ENCODE assay signal across 20 mouse cellular contexts in genomic region chr9:45501295-45501927, GRCm38 (mm10).
DNase-seq lines count a peak whose midpoint lies in the region; ATAC-seq and TF ChIP-seq lines count a peak whose summit lies in the region.
"Had no signal": no experiment of that assay in that cellular context is flagged by ENCODE, and none has a peak within 500 bp of the region (broad histone marks: within the 10 kb centered on the region; RNA-seq: fewer than 3 reads in every experiment).

No protein-coding gene starts in this region.

- H3K36me3 ChIP-seq in lung, embryonic 15.5 days = no peaks in the 10 kb centered on the region
- no peaks in the 10 kb centered on the region for H3K36me3 ChIP-seq in ES-E14 (ENCODE audit: control insufficient read depth, insufficient read depth, low read length, poor library complexity, severe bottlenecking)
- H3K36me3 ChIP-seq in forebrain, embryonic 12.5 days (replicated peaks) = no peaks in the 10 kb centered on the region
- H3K36me3 ChIP-seq in intestine, postnatal 0 days (ENCODE audit: control insufficient read depth, insufficient read depth) = no peaks in the 10 kb centered on the region
- H3K36me3 ChIP-seq: neural tube, embryonic 12.5 days had no signal

- TF ChIP-seq CTCF in intestine, postnatal 0 days (IDR thresholded peaks at IDR 0.05; ENCODE audit: low read depth) = no peak

- peaks cover 33% of the 10 kb centered on the region for H3K4me1 ChIP-seq in lung, embryonic 15.5 days
- H3K4me1 ChIP-seq in ES-E14 (ENCODE audit: control insufficient read depth in 2 of 2, insufficient read depth in 2 of 2, low read length in 2 of 2, poor library complexity in 1 of 2) = peaks cover 13 to 23% of the 10 kb centered on the region in 2 experiments
- peaks cover 44% of the 10 kb centered on the region for H3K4me1 ChIP-seq in forebrain, embryonic 12.5 days
- no peaks in the 10 kb centered on the region; the same call in 1 of the 2 replicates for H3K4me1 ChIP-seq in intestine, postnatal 0 days (replicated peaks; ENCODE audit: control insufficient read depth, insufficient read depth, low read length)

- DNase-seq in lung, postnatal 14 days = no peak
- DNase-seq in ES-E14 (ENCODE audit: low read depth, low spot score) = no peak
- DNase-seq in retina, embryonic 14.5 days (ENCODE audit: low spot score) = no peak
- no peak for DNase-seq in left cerebral cortex, adult 11 months (ENCODE audit: low spot score)
- DNase-seq in gastrocnemius, postnatal 4 days (ENCODE audit: low spot score in 2 of 2) = no peak
- DNase-seq: adrenal gland, postnatal 10 days; cerebellum, adult 18-20 months; gastrocnemius, postnatal 10 days; heart, postnatal 14 days; kidney, adult 11 months; kidney, postnatal 36 days; left cerebral cortex, postnatal 4 days; right cerebral cortex, postnatal 25 days; thymus, postnatal 4 days had no signal

- 46% methylated on average over 5 of the region's 5 CpGs for WGBS in lung, embryonic 15.5 days
- WGBS in forebrain, embryonic 12.5 days = 39% methylated on average over 5 of the region's 5 CpGs
- 61% methylated on average over 5 of the region's 5 CpGs for WGBS in intestine, postnatal 0 days

- no peak for ATAC-seq in lung, embryonic 15.5 days (ENCODE audit: borderline replicate concordance, extremely low read depth, low FRiP score, low TSS enrichment)
- ATAC-seq in forebrain, embryonic 12.5 days (ENCODE audit: low FRiP score) = no peak
- no peak for ATAC-seq in intestine, postnatal 0 days

- no peak overlapping the region for H3K9ac ChIP-seq in lung, embryonic 15.5 days
- no peak overlapping the region for H3K9ac ChIP-seq in ES-E14 (ENCODE audit: insufficient read depth, low read depth, low read length, poor library complexity, severe bottlenecking)
- H3K9ac ChIP-seq in forebrain, embryonic 12.5 days = no peak overlapping the region
- no peak overlapping the region for H3K9ac ChIP-seq in intestine, postnatal 0 days (ENCODE audit: low read depth, low read length)
- H3K9ac ChIP-seq: hindbrain, embryonic 14.5 days; neural tube, embryonic 12.5 days had no signal

- in situ Hi-C loops in ES-E14 (cut with MboI; ENCODE audit: low sequenced_read_pairs in 2 of 2, unreplicated experiment in 2 of 2) = no loop called here

- no peak overlapping the region for H3K4me3 ChIP-seq in lung, embryonic 15.5 days
- no peak overlapping the region for H3K4me3 ChIP-seq in ES-E14 (ENCODE audit: insufficient read depth in 1 of 2, low read depth in 1 of 2, low read length in 2 of 2, poor library complexity in 1 of 2, severe bottlenecking in 1 of 2)
- H3K4me3 ChIP-seq in forebrain, embryonic 12.5 days (replicated peaks) = no peak overlapping the region
- no peak overlapping the region for H3K4me3 ChIP-seq in intestine, postnatal 0 days (ENCODE audit: low read depth, low read length)
- H3K4me3 ChIP-seq: megakaryocyte, embryonic 14.5 days; neural tube, embryonic 12.5 days had no signal

- no peaks in the 10 kb centered on the region for H3K9me3 ChIP-seq in lung, embryonic 15.5 days
- H3K9me3 ChIP-seq in ES-E14 (ENCODE audit: control insufficient read depth, insufficient read depth, low read depth, low read length) = no peaks in the 10 kb centered on the region
- no peaks in the 10 kb centered on the region for H3K9me3 ChIP-seq in forebrain, embryonic 12.5 days
- H3K9me3 ChIP-seq in intestine, postnatal 0 days (ENCODE audit: control insufficient read depth) = no peaks in the 10 kb centered on the region
- H3K9me3 ChIP-seq: megakaryocyte, embryonic 14.5 days; neural tube, embryonic 12.5 days had no signal

- peak overlapping the region; percentile 16; the same call in 1 of the 2 replicates for H3K4me2 ChIP-seq in lung, embryonic 15.5 days
- H3K4me2 ChIP-seq in forebrain, embryonic 12.5 days = no peak overlapping the region; the same call in 1 of the 2 replicates
- H3K4me2 ChIP-seq in intestine, postnatal 0 days (replicated peaks; ENCODE audit: low read depth) = 0 out of 2 replicates have a peak overlapping the region, but pooled peaks have one; percentile 1
- H3K4me2 ChIP-seq: hindbrain, embryonic 14.5 days; neural tube, embryonic 12.5 days had no signal

- H3K27me3 ChIP-seq in lung, embryonic 15.5 days = no peaks in the 10 kb centered on the region
- peaks cover 6% of the 10 kb centered on the region; the same call in 1 of the 2 replicates for H3K27me3 ChIP-seq in forebrain, embryonic 12.5 days
- no peaks in the 10 kb centered on the region for H3K27me3 ChIP-seq in intestine, postnatal 0 days (replicated peaks; ENCODE audit: control insufficient read depth, insufficient read depth, low read length)
- H3K27me3 ChIP-seq: neural tube, embryonic 12.5 days had no signal

- H3K27ac ChIP-seq in lung, embryonic 15.5 days = peak overlapping the region; percentile 86
- H3K27ac ChIP-seq in ES-E14 (ENCODE audit: insufficient read depth, low read depth, low read length, poor library complexity, severe bottlenecking) = peak overlapping the region; percentile 62; the same call in 1 of the 2 replicates
- H3K27ac ChIP-seq in forebrain, embryonic 12.5 days = peak overlapping the region; percentile 83; the same call in 1 of the 2 replicates
- no peak overlapping the region for H3K27ac ChIP-seq in intestine, postnatal 0 days (ENCODE audit: low read depth, low read length)
- H3K27ac ChIP-seq: hindbrain, embryonic 14.5 days; neural tube, embryonic 12.5 days had no signal

TF ChIP-seq in ES-E14, 5 proteins besides CTCF, POLR2A, EP300 and RAD21:
- TF ChIP-seq HCFC1 (IDR thresholded peaks at IDR 0.05; ENCODE audit: borderline replicate concordance, insufficient read depth, low read length) = no peak
